Mouse (Mus musculus): Measurements from ENCODE around the gene 1700013F07Rik. TPM values are rescaled to one million over a fixed set of nuclear protein-coding genes. Genes with fewer than 3 reads are reported as not detected.

The 1700013F07Rik gene
- not detected in 2 replicates for polyA plus RNA-seq (2012; ENCODE audit: low replicate concordance)

GRCm38 (mm10) chr3:108533951-108534350 lies at the start of gene 1700013F07Rik:
TSS of gene 1700013F07Rik (plus strand) at chr3:108534150.

GRCm38 (mm10) chr3:108536517-108537260 lies 2.7 kb downstream of the 1700013F07Rik start, which contains the start of gene 5330417C22Rik:
TSS of gene 5330417C22Rik (minus strand) at chr3:108536536.

GRCm38 (mm10) chr3:108562133-108562730 lies 28.3 kb downstream of the 1700013F07Rik start, which contains the start of gene Tmem167b:
TSS of gene Tmem167b (minus strand) at chr3:108562466.

GRCm38 (mm10) chr3:108571443-108572294 lies 37.7 kb downstream of the 1700013F07Rik start, which contains the start of gene Taf13:
TSS of gene Taf13 (plus strand) at chr3:108571698.

GRCm38 (mm10) chr3:108590786-108591529 lies 57.0 kb downstream of the 1700013F07Rik start, which contains the start of gene Wdr47:
TSS of gene Wdr47 (plus strand) at chr3:108591279.

Other genes starting within 250 kb of the 1700013F07Rik start
- not detected in 2 replicates for gene Mybphl, start 169.2 kb upstream of the 1700013F07Rik start, polyA plus RNA-seq (2012; ENCODE audit: low replicate concordance)
- gene Psrc1, start 150.3 kb upstream of the 1700013F07Rik start, polyA plus RNA-seq (2012; ENCODE audit: low replicate concordance), result 64.2 and 72.0 TPM in 2 replicates
- gene Celsr2, start 118.6 kb upstream of the 1700013F07Rik start, polyA plus RNA-seq (2012; ENCODE audit: low replicate concordance), result 0.77 and 1.9 TPM in 2 replicates
- 36.0 and 114 TPM in 2 replicates for gene Sars, start 88.9 kb upstream of the 1700013F07Rik start, polyA plus RNA-seq (2012; ENCODE audit: low replicate concordance)
- 0.06 and 0.82 TPM in 2 replicates for gene 5330417C22Rik, start 2.4 kb downstream of the 1700013F07Rik start, polyA plus RNA-seq (2012; ENCODE audit: low replicate concordance)
- gene Tmem167b, start 28.3 kb downstream of the 1700013F07Rik start, polyA plus RNA-seq (2012; ENCODE audit: low replicate concordance), result 1.4 and 6.1 TPM in 2 replicates
- gene Taf13, start 37.5 kb downstream of the 1700013F07Rik start, polyA plus RNA-seq (2012; ENCODE audit: low replicate concordance), result 0.19 and 0.24 TPM in 2 replicates
- 2.6 and 4.0 TPM in 2 replicates for gene Wdr47, start 57.1 kb downstream of the 1700013F07Rik start, polyA plus RNA-seq (2012; ENCODE audit: low replicate concordance)
- 4.2 and 14.3 TPM in 2 replicates for gene Clcc1, start 119.8 kb downstream of the 1700013F07Rik start, polyA plus RNA-seq (2012; ENCODE audit: low replicate concordance)
- gene Gpsm2, start 188.2 kb downstream of the 1700013F07Rik start, polyA plus RNA-seq (2012; ENCODE audit: low replicate concordance), result 9.1 and 45.0 TPM in 2 replicates
- gene Aknad1, start 205.5 kb downstream of the 1700013F07Rik start, polyA plus RNA-seq (2012; ENCODE audit: low replicate concordance), result 0.09 TPM in 1 of 2 replicates, not detected in the other

Measured in leukemia stem cell, adult 10-12 weeks (primary cell).